Mouse (Mus musculus) CH12.LX (cell line): ENCODE data around the gene Mogat2.

ENCODE experiments used
- CHD1 ChIP-seq: IDR thresholded peaks from 2 replicates; pipeline ENCODE4 v1.6.1; 2012; ENCODE audit warnings: low read depth, low read length, improper control_type of control experiment, inconsistent platforms
- CTCF ChIP-seq, 2 experiments: IDR thresholded peaks in 1 of 2; conservative IDR thresholded peaks in 1 of 2; 2 replicates each; pipeline ENCODE4 v1.5.1; 2011 to 2012; ENCODE audit warnings: low read depth in 2 of 2, low read length in 2 of 2, improper control_type of control experiment in 1 of 2, inconsistent platforms in 1 of 2, mild to moderate bottlenecking in 1 of 2, moderate library complexity in 1 of 2
- ELF1 ChIP-seq: IDR thresholded peaks from 2 replicates; pipeline ENCODE4 v1.6.1; 2014; ENCODE audit warnings: low read depth, mild to moderate bottlenecking, inconsistent platforms, low read length, improper control_type of control experiment
- EP300 ChIP-seq: IDR thresholded peaks from 2 replicates; pipeline ENCODE4 v1.6.1; 2011; ENCODE audit warnings: low read length, improper control_type of control experiment
- MAZ ChIP-seq: IDR thresholded peaks from 2 replicates; pipeline ENCODE4 v1.6.1; 2012; ENCODE audit warnings: low read depth, mild to moderate bottlenecking, inconsistent platforms, low read length, improper control_type of control experiment, moderate library complexity
- MXI1 ChIP-seq: IDR thresholded peaks from 2 replicates; pipeline ENCODE4 v1.6.1; 2011; ENCODE audit warnings: mild to moderate bottlenecking, low read depth, low read length, improper control_type of control experiment
- NELFE ChIP-seq: IDR thresholded peaks from 2 replicates; pipeline ENCODE4 v1.6.1; 2011; ENCODE audit warnings: low read depth, low read length, improper control_type of control experiment
- POLR2A ChIP-seq: IDR thresholded peaks from 2 replicates; pipeline ENCODE4 v1.6.1; 2011; ENCODE audit warnings: low read depth, mild to moderate bottlenecking, improper control_type of control experiment, low read length
- TCF12 ChIP-seq: IDR thresholded peaks from 2 replicates; pipeline ENCODE4 v1.6.1; 2014; ENCODE audit warnings: low read depth, mild to moderate bottlenecking, inconsistent platforms, low read length, improper control_type of control experiment
- UBTF ChIP-seq: IDR thresholded peaks from 2 replicates; pipeline ENCODE4 v1.6.1; 2012; ENCODE audit warnings: low read depth, mild to moderate bottlenecking, inconsistent platforms, low read length, improper control_type of control experiment, moderate library complexity
- ZKSCAN1 ChIP-seq: IDR thresholded peaks from 2 replicates; pipeline ENCODE4 v1.6.1; 2012; ENCODE audit warnings: low read depth, inconsistent platforms, low read length, improper control_type of control experiment, borderline replicate concordance
- ZNF384 ChIP-seq: IDR thresholded peaks from 2 replicates; pipeline ENCODE4 v1.6.1; 2012; ENCODE audit warnings: low read depth, low read length, improper control_type of control experiment, inconsistent platforms

DNA sequence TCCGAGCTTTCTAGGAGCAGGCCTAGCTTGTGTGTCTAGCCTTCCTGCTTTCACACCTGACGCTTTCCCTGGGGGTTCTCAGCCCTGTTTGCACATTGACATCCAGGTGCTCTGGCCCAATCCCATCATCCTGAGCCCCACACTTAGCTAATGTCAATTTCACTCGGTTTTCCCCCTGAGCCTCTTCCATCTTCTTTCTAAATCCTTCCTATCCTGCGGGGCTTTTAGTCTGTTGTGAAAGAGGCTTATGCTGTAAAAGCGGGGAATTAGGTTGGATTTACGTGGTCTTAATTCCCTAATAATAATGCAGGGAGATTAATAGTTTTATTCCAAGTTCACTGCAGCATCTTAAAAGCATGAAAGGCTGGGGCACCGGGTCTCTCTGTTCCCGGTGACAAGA is 41.2 kb upstream of the Mogat2 start:
- TF ChIP-seq EP300, result no peak
- no peak for TF ChIP-seq UBTF
- no peak for TF ChIP-seq CTCF (conservative IDR thresholded peaks at IDR 0.05 in 1 of 2, IDR thresholded peaks at IDR 0.05 in 1 of 2; ENCODE audit: low read depth in 2 of 2, low read length in 2 of 2)
- TF ChIP-seq MAZ, result no peak
- no peak for TF ChIP-seq POLR2A
- no peak for TF ChIP-seq NELFE
- no peak for TF ChIP-seq MXI1
- no peak for TF ChIP-seq TCF12
- TF ChIP-seq ELF1, result no peak
- TF ChIP-seq ZNF384, result no peak
- TF ChIP-seq CHD1, result no peak
- TF ChIP-seq ZKSCAN1, result no peak
